Mouse (Mus musculus) kidney, postnatal 0 days (tissue): Measurements from ENCODE around the gene Afap1l2. TPM values are rescaled to one million over a fixed set of nuclear protein-coding genes. Genes with fewer than 3 reads are reported as not detected.
A peak's percentile ranks its signal among the peaks of the same experiment; 100 is the strongest.

Source experiments
- ATAC-seq: fragments of 200-750 bp; cut with Nextera tagmentation; replicated peaks from 2 replicates; pipeline ENCODE4 v1.8.0; 2017; ENCODE audit warnings: low read depth, moderate number of reproducible peaks, moderate TSS enrichment, moderate library complexity; ENCODE audit not compliant: low FRiP score
- DNase-seq: peaks from one replicate; pipeline ENCODE4 v3.0.0-alpha.2; 2016; ENCODE audit warnings: low spot score
- H3K27ac ChIP-seq: fragments of 300-500 bp; sonication (generic); 2 replicates; pipeline ENCODE4 v1.5.1; 2014; ENCODE audit warnings: mild to moderate bottlenecking
- H3K27me3 ChIP-seq: fragments of 300-500 bp; sonication (generic); 2 replicates; pipeline ENCODE4 v1.6.1; 2014; ENCODE audit warnings: low read length, mixed read lengths; ENCODE audit not compliant: insufficient read depth
- H3K36me3 ChIP-seq: fragments of 300-500 bp; sonication (generic); 2 replicates; pipeline ENCODE4 v1.6.1; 2014; ENCODE audit warnings: low read length, mixed read lengths; ENCODE audit not compliant: insufficient read depth
- H3K4me1 ChIP-seq: fragments of 300-500 bp; sonication (generic); replicated peaks from 2 replicates; pipeline ENCODE4 v1.6.1; 2014; ENCODE audit warnings: antibody characterized with exemption, low read length, mixed read lengths; ENCODE audit not compliant: insufficient read depth
- H3K4me2 ChIP-seq: fragments of 300-500 bp; sonication (generic); 2 replicates; pipeline ENCODE4 v1.6.1; 2014; ENCODE audit warnings: mild to moderate bottlenecking, low read length, moderate library complexity, mixed read lengths
- H3K4me3 ChIP-seq: fragments of 300-500 bp; sonication (generic); replicated peaks from 2 replicates; pipeline ENCODE4 v1.5.1; 2014; ENCODE audit warnings: low read depth, low read length
- H3K9ac ChIP-seq: fragments of 300-500 bp; sonication (generic); 2 replicates; pipeline ENCODE4 v1.6.1; 2014; ENCODE audit warnings: low read depth, low read length
- H3K9me3 ChIP-seq: fragments of 300-500 bp; sonication (generic); replicated peaks from 2 replicates; pipeline ENCODE4 v1.6.1; 2016; ENCODE audit warnings: low read length, inconsistent platforms, mixed read lengths
- CTCF ChIP-seq: IDR thresholded peaks from 2 replicates; pipeline ENCODE4 v1.5.1; 2016; ENCODE audit warnings: antibody characterized with exemption, low read depth, mild to moderate bottlenecking, moderate library complexity
- WGBS: fragments of 180-500 bp; shearing (Covaris S2); extraction: QIAGEN DNeasy Blood & Tissue Kit; methylation state at CpG from one replicate; pipeline ENCODE4 v1.1.7; 2014; 5-methylcytosine and 5-hydroxymethylcytosine counted together
- polyA plus RNA-seq: library from polyadenylated mRNA; unstranded; fragments of >200 nt; fragmentation: Nextera tagmentation; extraction: Ambion mirVana; gene quantifications from 2 replicates; pipeline ENCODE4 v1.2.1, GENCODE M21; 2015

Afap1l2 gene
- polyA plus RNA-seq, 1 experiment from 2014 or later: 21.3 TPM

- peak overlapping the region; percentile 60 for H3K27ac ChIP-seq
- H3K4me2 ChIP-seq: peak overlapping the region; percentile 37
- H3K4me3 ChIP-seq: no peak overlapping the region
- no peaks in the 10 kb centered on the region for H3K27me3 ChIP-seq
- ATAC-seq: no peak
- peaks cover 14% of the 10 kb centered on the region for H3K4me1 ChIP-seq
- peak; percentile 69 for DNase-seq
- TF ChIP-seq CTCF: no peak
- no peak overlapping the region for H3K9ac ChIP-seq
- WGBS: 43% methylated on average over 12 of the region's 12 CpGs
- no peaks in the 10 kb centered on the region for H3K36me3 ChIP-seq
- no peaks in the 10 kb centered on the region for H3K9me3 ChIP-seq
These were observed 5.1 kb downstream of the Afap1l2 start for GRCm38 (mm10) chr19:57002741-57003459.

GRCm38 (mm10) chr19:57001926-57002325, 6.1 kb downstream of the Afap1l2 start:
- DNase-seq: no peak
- WGBS: 79% methylated on average over 4 of the region's 4 CpGs
- Histone ChIP-seq H3K27me3 (no peaks in the 10 kb centered on the region), H3K4me1 (peaks cover 23% of the 10 kb centered on the region), H3K4me2 (no peak overlapping the region), H3K9me3 (no peaks in the 10 kb centered on the region), H3K9ac (no peak overlapping the region), H3K36me3 (no peaks in the 10 kb centered on the region), H3K27ac (0 out of 2 replicates have a peak overlapping the region, but pooled peaks have one; percentile 19), H3K4me3 (no peak overlapping the region)
- no peak for TF ChIP-seq CTCF
- ATAC-seq: no peak

DNA sequence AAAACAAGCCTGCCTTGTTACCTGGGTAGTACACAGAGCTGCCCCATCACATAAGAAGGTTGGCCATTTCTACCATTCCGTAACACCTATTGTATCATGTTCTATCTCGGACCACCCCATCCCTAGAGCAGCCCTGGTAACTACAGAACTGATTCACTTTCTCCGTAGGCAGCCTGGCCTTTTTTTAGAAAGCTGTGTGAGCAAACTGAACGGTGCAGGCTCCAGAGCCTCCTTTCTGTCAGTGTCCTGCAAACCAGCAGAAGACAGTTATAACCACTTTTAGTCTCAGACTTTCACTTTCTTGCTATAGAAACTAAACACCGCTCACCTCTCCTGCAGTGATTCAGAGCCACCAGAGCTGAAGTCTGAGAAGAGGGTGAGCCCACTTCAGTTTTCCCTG, 7.4 kb downstream of the Afap1l2 start:
- no peak overlapping the region for H3K4me3 ChIP-seq
- 91% methylated on average over 5 of the region's 5 CpGs for WGBS
- H3K4me1 ChIP-seq: peaks cover 28% of the 10 kb centered on the region
- ATAC-seq (no peak), DNase-seq (no peak)
- H3K9me3 ChIP-seq: no peaks in the 10 kb centered on the region
- no peak overlapping the region for H3K4me2 ChIP-seq
- H3K36me3 ChIP-seq: no peaks in the 10 kb centered on the region
- no peak for TF ChIP-seq CTCF
- H3K9ac ChIP-seq: no peak overlapping the region
- no peak overlapping the region for H3K27ac ChIP-seq
- H3K27me3 ChIP-seq: no peaks in the 10 kb centered on the region

DNA sequence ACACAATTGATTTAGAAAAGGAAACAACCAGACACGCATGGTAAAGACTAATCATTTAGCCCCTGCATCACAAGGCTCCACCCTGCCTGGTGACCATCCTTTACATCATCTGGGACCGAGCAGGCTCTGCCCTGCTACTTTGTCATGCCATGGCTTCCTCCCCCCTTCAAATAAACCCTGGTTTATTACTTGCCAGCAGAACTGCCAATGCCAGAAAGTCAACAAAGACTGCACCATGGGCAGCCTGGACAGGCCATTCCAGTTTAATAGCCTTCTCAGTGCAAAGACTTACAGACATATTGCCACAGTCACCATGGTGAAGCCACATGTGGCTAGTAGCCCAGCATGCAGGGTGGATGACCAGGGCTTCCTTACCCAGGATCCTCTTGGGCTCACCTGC, 8.2 kb downstream of the Afap1l2 start:
- TF ChIP-seq CTCF: no peak
- no peak for DNase-seq
- H3K27ac ChIP-seq: no peak overlapping the region
- H3K36me3 ChIP-seq: no peaks in the 10 kb centered on the region
- no peak for ATAC-seq
- H3K4me1 ChIP-seq: peaks cover 28% of the 10 kb centered on the region
- H3K4me2 ChIP-seq: no peak overlapping the region
- no peak overlapping the region for H3K9ac ChIP-seq
- H3K9me3 ChIP-seq: no peaks in the 10 kb centered on the region
- no peaks in the 10 kb centered on the region for H3K27me3 ChIP-seq
- H3K4me3 ChIP-seq: no peak overlapping the region
- WGBS: 83% methylated on average over 2 of the region's 2 CpGs

- DNase-seq: no peak
- H3K9ac ChIP-seq: no peak overlapping the region
- peaks cover 31% of the 10 kb centered on the region for H3K4me1 ChIP-seq
- no peaks in the 10 kb centered on the region for H3K27me3 ChIP-seq
- H3K9me3 ChIP-seq: no peaks in the 10 kb centered on the region
- H3K27ac ChIP-seq: no peak overlapping the region
- ATAC-seq: no peak
- H3K4me2 ChIP-seq: no peak overlapping the region
- H3K4me3 ChIP-seq: no peak overlapping the region
- TF ChIP-seq CTCF: no peak
- WGBS: 89% methylated on average over 2 of the region's 2 CpGs
- no peaks in the 10 kb centered on the region for H3K36me3 ChIP-seq
These were observed 9.1 kb downstream of the Afap1l2 start for GRCm38 (mm10) chr19:56998910-56999309.

DNA sequence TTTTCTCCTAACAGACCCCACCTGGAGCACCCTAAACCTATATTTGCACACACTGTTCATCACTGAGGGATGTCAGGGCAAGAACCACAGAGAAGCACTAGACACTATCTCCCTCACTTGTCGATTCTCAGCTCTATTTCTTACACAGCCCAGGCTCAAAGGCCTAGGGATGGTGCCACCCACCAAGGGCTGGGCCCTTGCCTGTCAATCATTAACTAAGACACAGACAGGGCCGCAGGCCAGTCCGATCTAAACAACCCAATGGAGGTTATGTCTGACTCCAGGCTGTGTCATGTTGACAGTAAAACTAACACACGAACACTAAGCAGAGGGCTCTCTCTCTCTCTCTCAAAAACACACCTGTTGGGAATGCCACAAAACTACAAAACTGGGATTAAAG, 9.7 kb downstream of the Afap1l2 start:
- H3K4me2 ChIP-seq: no peak overlapping the region
- no peak for TF ChIP-seq CTCF
- peaks cover 29% of the 10 kb centered on the region for H3K4me1 ChIP-seq
- no peak overlapping the region for H3K9ac ChIP-seq
- H3K27me3 ChIP-seq: no peaks in the 10 kb centered on the region
- DNase-seq: no peak
- no peak overlapping the region for H3K4me3 ChIP-seq
- ATAC-seq: no peak
- H3K27ac ChIP-seq: 0 out of 2 replicates have a peak overlapping the region, but pooled peaks have one; percentile 58
- no peaks in the 10 kb centered on the region for H3K9me3 ChIP-seq
- no peaks in the 10 kb centered on the region for H3K36me3 ChIP-seq
- WGBS: 81% methylated on average over 4 of the region's 4 CpGs
